Mouse (Mus musculus): Measurements from ENCODE around the gene Casp6. TPM values are rescaled to one million over a fixed set of nuclear protein-coding genes. Genes with fewer than 3 reads are reported as not detected.

Casp6 gene
- total RNA-seq, 2 experiments from 2014 or later, result 9.3 to 16.3 TPM

- ATAC-seq (replicated peaks; ENCODE audit: poor library complexity), result no peak
These were observed 16.2 kb downstream of the Casp6 start for GRCm38 (mm10) chr3:129917424-129917823.

GRCm38 (mm10) chr3:129918434-129918833 is 17.2 kb downstream of the Casp6 start:
- peak; percentile 90 for ATAC-seq (replicated peaks; ENCODE audit: poor library complexity)

- no peak for ATAC-seq (replicated peaks; ENCODE audit: poor library complexity)
These were observed 22.4 kb downstream of the Casp6 start for GRCm38 (mm10) chr3:129923581-129923980.

- no peak for ATAC-seq (replicated peaks; ENCODE audit: poor library complexity)
These were observed 24.6 kb downstream of the Casp6 start for GRCm38 (mm10) chr3:129925861-129926260.

GRCm38 (mm10) chr3:129930213-129930778 is 29.1 kb downstream of the Casp6 start:
- no peak for ATAC-seq (replicated peaks; ENCODE audit: poor library complexity)

GRCm38 (mm10) chr3:129932443-129932842 is 31.2 kb downstream of the Casp6 start:
- ATAC-seq (replicated peaks; ENCODE audit: poor library complexity), result peak; percentile 81

DNA sequence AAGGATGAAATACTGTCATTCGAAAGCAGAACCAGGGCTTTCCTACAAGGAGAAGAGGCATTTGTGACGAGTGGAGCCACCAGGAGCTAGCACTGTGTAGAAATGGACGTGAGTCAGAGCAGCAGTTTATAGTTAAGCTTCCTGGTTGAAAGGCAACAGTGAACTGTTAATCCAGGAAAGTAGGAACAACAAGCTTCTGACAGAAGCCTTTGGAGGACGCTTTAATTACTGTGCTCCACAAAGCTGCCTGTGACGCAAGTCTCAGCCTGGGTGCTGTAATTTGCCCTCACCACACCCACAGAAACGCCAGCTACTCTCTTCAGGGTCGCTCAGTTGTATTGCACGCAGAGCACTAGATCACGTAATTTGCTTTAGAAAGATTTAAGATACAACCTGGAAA is 35.3 kb downstream of the Casp6 start:
- ATAC-seq (replicated peaks; ENCODE audit: poor library complexity), result peak; percentile 85

- ATAC-seq (replicated peaks; ENCODE audit: poor library complexity), result no peak
These were observed 36.6 kb downstream of the Casp6 start for GRCm38 (mm10) chr3:129937848-129938247.

DNA sequence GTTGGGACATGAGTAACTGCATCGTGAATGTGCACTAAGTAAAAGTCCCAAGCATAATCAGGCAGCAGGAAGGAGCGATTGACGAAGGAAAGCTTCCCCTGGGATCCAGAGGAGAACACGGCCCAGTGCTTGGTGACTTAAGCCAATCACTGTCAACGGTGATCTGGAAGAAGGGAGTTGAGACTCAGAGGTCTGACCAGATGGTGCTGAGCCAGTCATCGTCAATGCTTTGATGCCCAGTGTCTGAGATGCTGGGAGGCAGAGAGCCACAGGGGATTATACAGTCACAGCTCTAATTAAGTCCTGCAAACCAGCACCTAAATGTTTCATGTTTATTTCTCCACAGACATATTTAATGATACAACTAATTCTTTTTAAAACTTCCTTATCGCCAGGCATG is 37.8 kb downstream of the Casp6 start:
- ATAC-seq (replicated peaks; ENCODE audit: poor library complexity), result no peak

GRCm38 (mm10) chr3:129940780-129941179 is 39.6 kb downstream of the Casp6 start:
- ATAC-seq (replicated peaks; ENCODE audit: poor library complexity), result no peak

DNA sequence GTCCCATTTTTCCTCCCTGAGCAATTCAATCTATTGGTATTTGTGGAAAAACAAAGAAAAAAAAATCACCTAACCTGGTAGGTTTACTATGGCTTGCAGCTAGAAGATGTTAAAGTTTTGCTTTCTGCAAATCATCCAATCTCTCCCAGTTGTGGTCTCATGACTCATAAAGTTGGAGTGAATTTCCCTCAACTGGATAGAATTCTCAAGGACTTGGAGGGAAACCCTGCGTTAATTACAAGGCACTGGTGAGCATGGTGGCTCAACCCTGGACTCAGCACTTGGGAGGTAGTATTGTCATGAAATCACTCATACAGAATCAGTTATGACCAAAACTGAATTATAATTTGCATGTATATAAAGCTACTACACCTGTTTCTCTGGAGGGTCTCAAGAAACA is 40.1 kb downstream of the Casp6 start:
- ATAC-seq (replicated peaks; ENCODE audit: poor library complexity), result no peak

DNA sequence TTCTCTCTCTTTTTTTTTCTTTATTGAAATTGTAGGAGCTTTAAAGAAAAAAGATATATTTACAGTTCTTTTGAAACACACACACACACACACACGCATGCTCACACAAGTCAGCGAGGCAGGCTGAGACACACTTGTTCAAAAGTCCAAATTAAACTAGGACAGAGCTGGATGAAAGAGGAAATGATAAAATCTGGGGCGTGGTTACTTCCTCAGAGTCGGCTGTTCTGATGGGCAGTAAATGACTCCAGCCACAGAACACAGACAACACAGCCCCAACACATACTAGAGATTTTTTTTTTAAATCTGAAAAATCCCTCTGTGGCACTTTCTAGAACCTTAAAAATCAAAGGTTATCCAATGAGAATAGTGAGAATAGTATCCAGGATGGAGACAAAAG is 42.6 kb downstream of the Casp6 start:
- 0 out of 2 replicates have a peak, but pooled peaks have one; percentile 23 for ATAC-seq (replicated peaks; ENCODE audit: poor library complexity)

- peak; percentile 76 for ATAC-seq (replicated peaks; ENCODE audit: poor library complexity)
These were observed 45.1 kb downstream of the Casp6 start for GRCm38 (mm10) chr3:129946217-129946914.

DNA sequence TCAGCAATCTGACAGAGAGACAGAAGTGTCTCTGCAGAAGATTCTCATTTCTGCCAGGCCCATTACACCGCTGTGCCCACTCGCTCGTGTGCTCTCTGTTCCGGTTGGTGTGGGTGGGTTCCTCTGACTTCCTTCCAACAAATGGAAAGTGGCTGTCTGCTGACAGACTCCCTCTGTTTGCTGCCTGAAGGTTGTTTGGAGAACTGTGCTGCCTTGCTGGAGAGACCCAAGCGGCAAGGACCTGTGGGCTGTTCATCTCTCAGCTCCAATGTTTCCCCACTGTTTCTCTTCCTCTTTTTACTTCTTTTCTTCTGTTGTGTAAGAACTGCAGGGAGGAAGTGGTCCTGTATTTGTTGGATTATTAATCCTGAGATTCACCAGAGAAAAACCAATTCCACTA is 47.1 kb downstream of the Casp6 start:
- ATAC-seq (replicated peaks; ENCODE audit: poor library complexity), result peak; percentile 37

GRCm38 (mm10) chr3:129949158-129949773 is 48.0 kb downstream of the Casp6 start:
- peak; percentile 40 for ATAC-seq (replicated peaks; ENCODE audit: poor library complexity)

DNA sequence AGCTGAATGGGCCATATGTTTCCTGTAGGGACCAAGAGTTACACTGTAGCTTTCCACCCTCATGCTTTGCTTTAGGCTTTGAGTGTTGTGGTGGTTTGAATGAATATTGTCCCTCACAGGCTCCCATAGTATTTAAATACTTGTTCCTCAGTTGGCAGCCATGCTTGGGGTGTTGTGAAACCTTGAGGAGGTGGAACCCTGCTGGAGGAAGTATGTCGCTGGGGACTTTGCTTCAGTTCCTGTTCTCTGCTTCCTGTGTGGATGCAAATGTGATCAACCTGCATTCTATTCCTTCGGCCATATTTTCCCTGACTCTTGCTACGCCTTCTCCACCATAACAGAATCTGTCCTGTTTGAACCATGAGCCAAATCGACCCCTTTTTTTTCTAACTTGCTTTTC is 52.1 kb downstream of the Casp6 start:
- ATAC-seq (replicated peaks; ENCODE audit: poor library complexity), result peak; percentile 59

DNA sequence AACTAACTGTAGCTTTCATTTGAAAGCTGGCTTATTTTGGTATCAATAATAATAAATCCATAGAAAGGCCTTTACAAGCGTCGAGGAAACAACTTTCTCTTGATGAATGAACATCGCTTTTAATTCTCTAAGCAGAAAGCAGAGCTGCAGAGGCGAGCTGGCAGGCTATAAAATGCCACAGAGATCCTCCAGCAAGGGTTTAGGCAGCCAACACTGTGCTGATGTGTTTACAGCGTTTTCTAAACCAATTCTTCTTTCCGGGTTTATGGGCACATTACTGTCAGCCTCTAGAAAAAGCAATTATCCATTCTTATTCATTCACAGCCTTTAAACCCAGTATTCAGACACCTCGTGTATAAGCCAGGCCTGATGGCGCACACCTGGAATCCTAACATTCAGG is 61.3 kb downstream of the Casp6 start:
- ATAC-seq (replicated peaks; ENCODE audit: poor library complexity), result no peak

Other genes with a start within 250 kb of the Casp6 start
- 1.1 and 1.2 TPM in 2 replicates for gene Egf, start 146.1 kb upstream of the Casp6 start, total RNA-seq (2015)
- 1.8 and 1.9 TPM in 2 replicates for gene Egf, start 146.1 kb upstream of the Casp6 start, total RNA-seq (2017)
- gene Lrit3, start 97.4 kb upstream of the Casp6 start, total RNA-seq (2015), result not detected in 2 replicates
- gene Lrit3, start 97.4 kb upstream of the Casp6 start, total RNA-seq (2017), result not detected in 2 replicates
- 0.07 and 0.35 TPM in 2 replicates for gene Rrh, start 78.8 kb upstream of the Casp6 start, total RNA-seq (2015)
- gene Rrh, start 78.8 kb upstream of the Casp6 start, total RNA-seq (2017), result 0.12 and 0.47 TPM in 2 replicates
- 49.3 and 64.6 TPM in 2 replicates for gene Gar1, start 70.0 kb upstream of the Casp6 start, total RNA-seq (2015)
- gene Gar1, start 70.0 kb upstream of the Casp6 start, total RNA-seq (2017), result 23.6 and 26.9 TPM in 2 replicates
- gene Cfi, start 65.5 kb upstream of the Casp6 start, total RNA-seq (2015), result not detected in 2 replicates
- not detected in 2 replicates for gene Cfi, start 65.5 kb upstream of the Casp6 start, total RNA-seq (2017)
- 32.2 and 40.1 TPM in 2 replicates for gene Pla2g12a, start 22.8 kb upstream of the Casp6 start, total RNA-seq (2015)
- 24.3 and 31.3 TPM in 2 replicates for gene Pla2g12a, start 22.8 kb upstream of the Casp6 start, total RNA-seq (2017)
- gene Mcub, start 68.8 kb downstream of the Casp6 start, total RNA-seq (2015), result 3.3 TPM in 2 replicates
- 4.2 and 4.4 TPM in 2 replicates for gene Mcub, start 68.8 kb downstream of the Casp6 start, total RNA-seq (2017)
- 37.6 and 39.7 TPM in 2 replicates for gene Sec24b, start 160.1 kb downstream of the Casp6 start, total RNA-seq (2015)
- 24.8 and 29.1 TPM in 2 replicates for gene Sec24b, start 160.1 kb downstream of the Casp6 start, total RNA-seq (2017)
- 0.10 TPM in 1 of 2 replicates, not detected in the other for gene Col25a1, start 230.1 kb downstream of the Casp6 start, total RNA-seq (2015)
- gene Col25a1, start 230.1 kb downstream of the Casp6 start, total RNA-seq (2017), result 0.07 TPM in 1 of 2 replicates, not detected in the other

All from megakaryocyte progenitor cell, adult 5-6 weeks (primary cell).